Mouse (Mus musculus): ENCODE results near the gene Trak1. TPM values are rescaled to one million over a fixed set of nuclear protein-coding genes. Genes with fewer than 3 reads are reported as not detected.

Trak1 gene
- polyA plus RNA-seq, 2 experiments = 2.9 to 3.1 TPM

DNA sequence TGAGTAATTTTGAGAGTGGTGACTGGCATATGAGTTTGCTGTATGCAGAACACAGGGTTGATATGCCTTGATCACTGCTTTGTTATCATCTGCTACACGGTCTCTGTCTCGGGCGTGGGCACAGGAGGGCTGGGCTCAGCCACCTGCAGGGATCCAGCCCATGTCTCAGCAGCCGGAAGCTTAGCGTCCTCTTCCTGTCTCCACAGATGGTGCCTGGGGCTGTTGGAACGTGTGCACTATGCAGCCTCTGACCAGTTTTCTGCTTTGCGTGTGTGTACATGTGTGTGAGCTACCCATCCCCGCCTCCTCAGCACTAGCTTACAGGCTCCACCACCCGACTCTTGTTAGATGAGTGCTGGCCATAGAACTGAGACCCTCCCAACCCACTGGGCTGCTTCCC, 63.7 kb downstream of the Trak1 start:
- peaks cover 9% of the 10 kb centered on the region in 2 experiments for H3K4me1 ChIP-seq (replicated peaks; ENCODE audit: control insufficient read depth in 2 of 2, insufficient read depth in 2 of 2, low read length in 1 of 2)
- H3K36me3 ChIP-seq (replicated peaks; ENCODE audit: control insufficient read depth, insufficient read depth, low read depth) = no peaks in the 10 kb centered on the region
- WGBS (ENCODE audit: insufficient replicate concordance) = 16% methylated on average over 9 of the region's 9 CpGs
- no peaks in the 10 kb centered on the region for H3K27me3 ChIP-seq (ENCODE audit: control insufficient read depth, insufficient read depth, low read length)
- no peak for DNase-seq (ENCODE audit: low read depth in 3 of 3, low spot score in 3 of 3)
- TF ChIP-seq CTCF (IDR thresholded peaks at IDR 0.05; ENCODE audit: low read depth) = no peak
- TF ChIP-seq EP300 (IDR thresholded peaks at IDR 0.05; ENCODE audit: low read depth) = no peak
- peak overlapping the region; percentile 61 for H3K27ac ChIP-seq
- peak overlapping the region; percentile 59 for H3K4me2 ChIP-seq (ENCODE audit: low read depth)
- no peak overlapping the region; the same call in 1 of the 2 replicates for H3K9ac ChIP-seq (replicated peaks)
- no peaks in the 10 kb centered on the region for H3K9me3 ChIP-seq (ENCODE audit: control insufficient read depth, low read length)
- peak overlapping the region in 1 of 2 experiments; percentile 18; a peak in 1 of 4 replicates for H3K4me3 ChIP-seq (ENCODE audit: insufficient read depth in 1 of 2, low read depth in 2 of 2, low read length in 2 of 2)
- ATAC-seq (ENCODE audit: insufficient read depth) = peak; percentile 72

DNA sequence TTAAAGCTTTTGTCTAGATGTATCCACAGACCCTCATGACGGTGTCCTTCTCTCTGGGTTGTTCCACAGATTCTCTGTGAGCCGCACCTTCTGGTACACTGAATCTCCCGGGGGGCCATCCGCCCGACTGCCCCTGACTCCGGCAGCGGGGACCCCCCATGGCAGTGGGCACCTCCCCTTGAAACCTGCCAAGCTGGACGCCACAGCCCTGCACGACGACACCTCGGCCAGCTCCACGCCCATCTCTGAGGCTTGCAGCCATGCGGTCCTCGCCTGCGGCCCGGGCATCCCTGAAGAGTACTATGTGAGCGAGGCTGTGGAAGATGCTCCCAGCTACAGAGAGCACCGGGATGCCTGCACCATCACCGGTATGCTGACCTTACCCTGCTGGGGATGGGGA, 66.6 kb downstream of the Trak1 start:
- TF ChIP-seq CTCF (IDR thresholded peaks at IDR 0.05; ENCODE audit: low read depth) (no peak), EP300 (IDR thresholded peaks at IDR 0.05; ENCODE audit: low read depth) (no peak)
- H3K27ac ChIP-seq = no peak overlapping the region
- DNase-seq (ENCODE audit: low read depth in 3 of 3, low spot score in 3 of 3) (no peak), ATAC-seq (ENCODE audit: insufficient read depth) (no peak)
- H3K27me3 ChIP-seq (ENCODE audit: control insufficient read depth, insufficient read depth, low read length) = no peaks in the 10 kb centered on the region
- WGBS (ENCODE audit: insufficient replicate concordance) = 82% methylated on average over 19 of the region's 19 CpGs
- H3K4me3 ChIP-seq (ENCODE audit: insufficient read depth in 1 of 2, low read depth in 2 of 2, low read length in 2 of 2) = no peak overlapping the region
- no peak overlapping the region for H3K4me2 ChIP-seq (ENCODE audit: low read depth)
- peaks cover 9% of the 10 kb centered on the region in 2 experiments for H3K4me1 ChIP-seq (replicated peaks; ENCODE audit: control insufficient read depth in 2 of 2, insufficient read depth in 2 of 2, low read length in 1 of 2)
- H3K36me3 ChIP-seq (replicated peaks; ENCODE audit: control insufficient read depth, insufficient read depth, low read depth) = no peaks in the 10 kb centered on the region
- no peaks in the 10 kb centered on the region for H3K9me3 ChIP-seq (ENCODE audit: control insufficient read depth, low read length)
- no peak overlapping the region for H3K9ac ChIP-seq (replicated peaks)

DNA sequence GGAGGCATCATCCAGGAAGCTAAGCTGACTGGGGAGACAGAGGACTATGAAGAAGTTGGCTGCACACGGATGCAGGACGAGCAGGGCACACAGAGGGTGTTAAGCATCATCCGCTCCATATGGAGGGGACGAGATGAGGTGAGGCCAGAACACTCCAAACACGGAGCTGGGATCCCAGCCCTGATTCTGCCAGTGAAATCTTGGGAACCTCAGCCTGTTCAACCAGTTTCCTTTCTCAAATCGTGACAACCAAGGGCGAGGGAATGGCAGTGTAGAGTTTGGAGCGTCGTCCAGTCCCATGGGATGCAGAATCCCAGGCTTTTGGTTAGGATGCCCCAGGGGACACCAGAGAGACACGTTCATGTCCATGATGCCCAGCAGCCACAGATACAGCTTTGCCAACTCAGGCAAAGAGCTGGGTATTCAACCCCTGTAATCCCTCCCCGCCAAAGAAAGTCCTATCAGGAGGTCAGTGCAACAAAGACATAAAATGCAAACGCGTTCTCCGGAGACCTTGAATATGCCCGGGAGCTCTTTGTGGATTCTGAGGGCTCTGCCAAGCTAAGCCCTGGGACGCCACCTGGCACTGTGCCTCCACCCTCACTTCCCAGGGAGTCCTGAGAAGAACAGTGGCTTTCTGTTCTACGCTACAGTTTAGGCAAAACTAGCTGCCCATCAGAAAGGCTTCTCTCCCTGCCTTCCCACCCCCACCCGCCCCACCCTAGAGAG, 69.0 kb downstream of the Trak1 start:
- 74% methylated on average over 18 of the region's 18 CpGs for WGBS (ENCODE audit: insufficient replicate concordance)
- DNase-seq (ENCODE audit: low read depth in 3 of 3, low spot score in 3 of 3) = no peak
- ATAC-seq (ENCODE audit: insufficient read depth) = no peak
- H3K4me1 ChIP-seq (replicated peaks; ENCODE audit: control insufficient read depth in 2 of 2, insufficient read depth in 2 of 2, low read length in 1 of 2) = peaks cover 5 to 7% of the 10 kb centered on the region in 2 experiments; a peak in 3 of 4 replicates
- H3K36me3 ChIP-seq (replicated peaks; ENCODE audit: control insufficient read depth, insufficient read depth, low read depth) = no peaks in the 10 kb centered on the region
- no peaks in the 10 kb centered on the region; the same call in 1 of the 2 replicates for H3K27me3 ChIP-seq (ENCODE audit: control insufficient read depth, insufficient read depth, low read length)
- no peaks in the 10 kb centered on the region for H3K9me3 ChIP-seq (ENCODE audit: control insufficient read depth, low read length)
- H3K4me2 ChIP-seq (ENCODE audit: low read depth) = no peak overlapping the region
- no peak overlapping the region for H3K9ac ChIP-seq (replicated peaks)
- H3K4me3 ChIP-seq (ENCODE audit: insufficient read depth in 1 of 2, low read depth in 2 of 2, low read length in 2 of 2) = no peak overlapping the region
- H3K27ac ChIP-seq = no peak overlapping the region
- TF ChIP-seq EP300 (IDR thresholded peaks at IDR 0.05; ENCODE audit: low read depth) (no peak), CTCF (IDR thresholded peaks at IDR 0.05; ENCODE audit: low read depth) (no peak)

DNA sequence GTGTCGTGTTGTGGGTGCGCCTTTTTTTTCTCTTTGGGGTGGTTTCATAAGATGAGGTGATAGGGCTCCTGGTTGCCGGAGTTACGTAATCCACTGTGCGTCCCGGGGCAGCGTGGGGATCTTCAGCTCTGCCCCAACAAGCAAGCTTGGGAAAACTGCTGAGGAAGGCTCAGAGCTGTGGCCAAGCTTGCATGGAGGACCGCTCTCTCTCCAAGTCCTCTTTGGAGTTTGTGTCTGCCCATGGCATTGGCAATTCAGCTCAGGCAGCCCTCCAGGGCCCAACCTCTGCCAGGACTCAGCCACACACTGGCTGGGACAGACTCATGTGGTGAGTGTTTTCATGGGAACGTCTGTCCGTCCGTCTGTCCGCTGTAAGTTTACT, 69.6 kb downstream of the Trak1 start:
- ATAC-seq (ENCODE audit: insufficient read depth) = no peak
- no peaks in the 10 kb centered on the region; the same call in 1 of the 2 replicates for H3K27me3 ChIP-seq (ENCODE audit: control insufficient read depth, insufficient read depth, low read length)

DNA sequence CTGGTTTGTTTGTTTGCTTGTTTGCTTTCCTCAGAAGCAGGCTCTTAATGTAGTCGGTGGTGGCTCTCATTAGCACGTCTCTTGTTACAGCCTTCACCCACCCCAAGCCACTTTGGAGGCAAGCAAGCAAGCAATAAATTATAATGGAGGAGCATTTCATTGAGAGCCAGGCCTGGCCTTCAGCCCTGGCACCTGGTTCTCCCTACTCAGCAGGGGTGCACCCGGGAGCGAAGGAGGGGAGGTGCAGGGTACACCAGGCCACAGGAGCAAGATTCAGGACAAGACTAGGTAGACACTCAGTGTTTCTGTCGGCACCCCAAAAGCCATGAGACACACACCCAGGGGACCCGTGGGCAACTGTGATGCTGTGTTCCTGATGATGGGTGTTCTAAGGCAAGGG, 72.3 kb downstream of the Trak1 start:
- Histone ChIP-seq H3K9me3 (ENCODE audit: control insufficient read depth, low read length) (no peaks in the 10 kb centered on the region), H3K27me3 (ENCODE audit: control insufficient read depth, insufficient read depth, low read length) (no peaks in the 10 kb centered on the region; the same call in 1 of the 2 replicates), H3K27ac (no peak overlapping the region), H3K4me2 (ENCODE audit: low read depth) (no peak overlapping the region), H3K4me1 (replicated peaks; ENCODE audit: control insufficient read depth in 2 of 2, insufficient read depth in 2 of 2, low read length in 1 of 2) (peaks cover 5 to 15% of the 10 kb centered on the region in 2 experiments), H3K9ac (replicated peaks) (no peak overlapping the region), H3K36me3 (replicated peaks; ENCODE audit: control insufficient read depth, insufficient read depth, low read depth) (no peaks in the 10 kb centered on the region), H3K4me3 (ENCODE audit: insufficient read depth in 1 of 2, low read depth in 2 of 2, low read length in 2 of 2) (no peak overlapping the region)
- ATAC-seq (ENCODE audit: insufficient read depth) (no peak), DNase-seq (ENCODE audit: low read depth in 3 of 3, low spot score in 3 of 3) (no peak)
- 72% methylated on average over 6 of the region's 6 CpGs for WGBS (ENCODE audit: insufficient replicate concordance)
- TF ChIP-seq EP300 (IDR thresholded peaks at IDR 0.05; ENCODE audit: low read depth) (no peak), CTCF (IDR thresholded peaks at IDR 0.05; ENCODE audit: low read depth) (no peak)

More for the DNA sequence above, 69.6 kb downstream of the Trak1 start:
- Histone ChIP-seq H3K9ac (replicated peaks) (no peak overlapping the region), H3K36me3 (replicated peaks; ENCODE audit: control insufficient read depth, insufficient read depth, low read depth) (no peaks in the 10 kb centered on the region), H3K4me2 (ENCODE audit: low read depth) (no peak overlapping the region; the same call in 1 of the 2 replicates), H3K4me3 (ENCODE audit: insufficient read depth in 1 of 2, low read depth in 2 of 2, low read length in 2 of 2) (no peak overlapping the region), H3K27ac (no peak overlapping the region), H3K9me3 (ENCODE audit: control insufficient read depth, low read length) (no peaks in the 10 kb centered on the region), H3K4me1 (replicated peaks; ENCODE audit: control insufficient read depth in 2 of 2, insufficient read depth in 2 of 2, low read length in 1 of 2) (peaks cover 5 to 11% of the 10 kb centered on the region in 2 experiments)
- TF ChIP-seq CTCF (IDR thresholded peaks at IDR 0.05; ENCODE audit: low read depth) (no peak), EP300 (IDR thresholded peaks at IDR 0.05; ENCODE audit: low read depth) (no peak)
- WGBS (ENCODE audit: insufficient replicate concordance) = 61% methylated on average over 12 of the region's 12 CpGs
- DNase-seq (ENCODE audit: low read depth in 3 of 3, low spot score in 3 of 3) = no peak

All from liver, embryonic 14.5 days (tissue).